Mouse (Mus musculus) kidney, embryonic 15.5 days (tissue): ENCODE measurements around the gene Lix1. TPM values are rescaled to one million over a fixed set of nuclear protein-coding genes. Genes with fewer than 3 reads are reported as not detected.

Source experiments
- polyA plus RNA-seq: library from polyadenylated mRNA; unstranded; fragments of >200 nt; fragmentation: Nextera tagmentation; extraction: Ambion mirVana; gene quantifications from 2 replicates; pipeline ENCODE4 v1.2.1, GENCODE M21; 2015

Lix1 gene
- polyA plus RNA-seq, 1 experiment from 2014 or later, result 8.5 TPM

Other genes with a start within 250 kb of the Lix1 start
- 32.7 and 33.7 TPM in 2 replicates for gene Riok2, start 28.4 kb upstream of the Lix1 start, polyA plus RNA-seq
- gene Lnpep, start 222.4 kb downstream of the Lix1 start, polyA plus RNA-seq, result 9.1 and 9.3 TPM in 2 replicates